Mouse (Mus musculus) testis, postnatal 10 days (tissue): ENCODE data around the gene Gpc4.

ENCODE experiments used
- DNase-seq: peaks from one replicate; pipeline ENCODE4 v3.0.0; 2021; ENCODE audit warnings: low spot score

Gene Gpc4

GRCm38 (mm10) chrX:52145563-52145962 is 19.5 kb downstream of the Gpc4 start:
- no peak for DNase-seq

DNA sequence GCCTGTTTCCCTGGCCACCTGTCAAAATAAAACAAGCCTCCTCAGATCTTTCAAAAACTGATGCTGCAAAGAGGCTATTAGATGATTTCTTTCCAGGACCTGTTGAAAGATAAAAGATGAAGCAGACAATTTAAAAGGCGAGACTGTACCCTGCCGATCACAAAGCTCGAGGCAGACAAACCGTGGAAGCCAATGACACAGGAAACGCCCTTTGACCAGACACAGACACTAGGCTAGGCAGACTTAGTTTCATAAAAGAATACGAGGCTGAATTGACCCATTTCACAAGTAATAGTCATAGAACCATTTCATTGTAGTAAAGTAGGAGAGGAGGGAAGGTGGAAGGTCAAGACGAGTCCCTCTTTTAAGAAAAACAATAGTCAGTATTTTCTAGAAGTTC is 20.6 kb downstream of the Gpc4 start:
- no peak for DNase-seq

GRCm38 (mm10) chrX:52140316-52140715 is 24.7 kb downstream of the Gpc4 start:
- no peak for DNase-seq

DNA sequence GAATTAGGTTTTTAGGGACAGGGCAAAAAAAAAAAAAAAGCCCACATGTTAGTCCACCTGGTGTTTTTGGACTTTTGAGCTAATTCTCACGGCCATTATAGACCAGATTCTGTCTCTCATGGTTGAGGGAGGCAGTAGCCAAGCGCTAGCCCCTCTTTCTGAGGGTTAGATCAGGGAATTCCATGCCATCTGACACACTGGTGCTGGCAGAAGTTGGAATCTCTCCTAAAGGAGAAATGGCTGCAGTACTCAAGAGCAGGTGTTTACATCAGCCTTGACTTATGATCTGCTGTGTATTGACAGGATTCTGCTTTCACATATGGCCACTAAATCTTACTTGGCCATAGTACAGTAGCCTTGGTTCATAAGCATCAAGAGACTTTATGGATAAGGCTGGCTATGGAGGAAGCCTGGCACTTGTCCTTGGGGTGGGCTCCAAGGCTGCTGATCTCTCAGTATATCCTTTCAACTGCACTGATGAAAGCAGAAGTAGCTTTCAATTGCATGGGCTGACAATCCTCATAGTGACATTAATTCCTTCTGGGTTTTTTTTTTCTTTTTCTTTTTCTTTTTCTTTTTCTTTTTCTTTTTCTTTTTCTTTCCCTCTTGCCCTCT is 26.5 kb downstream of the Gpc4 start:
- DNase-seq, result no peak

DNA sequence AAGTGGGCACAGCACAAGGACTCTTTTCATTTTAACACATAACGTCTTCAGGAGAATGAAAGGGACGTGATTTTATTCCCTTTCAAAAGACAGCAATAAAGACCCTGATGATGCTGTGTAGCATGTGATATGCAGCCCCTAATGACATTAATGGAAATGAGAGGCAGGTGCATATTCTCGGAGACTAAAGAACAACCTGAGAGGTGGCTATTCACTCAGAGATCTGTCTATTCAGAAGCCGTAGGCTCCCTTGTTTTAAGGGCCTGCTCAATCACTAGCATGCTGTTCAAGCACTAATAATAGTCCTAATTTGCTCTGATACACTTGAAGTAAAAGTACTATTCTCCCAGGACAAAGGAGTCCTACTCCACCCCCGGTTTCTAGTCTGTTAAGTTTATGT is 27.0 kb downstream of the Gpc4 start:
- DNase-seq, result no peak

DNA sequence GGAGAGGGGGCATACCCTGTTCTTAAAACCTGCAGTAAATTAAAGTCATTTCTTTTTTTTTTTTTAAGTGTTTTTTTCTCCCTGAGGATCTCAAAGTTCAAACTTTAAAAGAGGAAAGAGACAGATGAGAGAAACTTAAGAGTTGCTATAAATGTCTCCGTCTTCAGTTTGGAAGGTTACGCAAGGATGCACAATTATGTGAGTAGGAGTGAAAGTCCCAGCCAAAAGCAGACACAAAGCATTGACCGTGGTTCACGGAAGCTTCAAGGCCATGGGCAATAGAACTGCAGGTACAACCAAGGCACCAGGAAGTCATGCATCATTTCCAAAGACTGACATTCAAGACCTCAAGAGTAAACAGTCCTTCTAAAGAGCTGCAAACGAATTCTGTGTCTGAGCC is 28.5 kb downstream of the Gpc4 start:
- DNase-seq, result no peak

DNA sequence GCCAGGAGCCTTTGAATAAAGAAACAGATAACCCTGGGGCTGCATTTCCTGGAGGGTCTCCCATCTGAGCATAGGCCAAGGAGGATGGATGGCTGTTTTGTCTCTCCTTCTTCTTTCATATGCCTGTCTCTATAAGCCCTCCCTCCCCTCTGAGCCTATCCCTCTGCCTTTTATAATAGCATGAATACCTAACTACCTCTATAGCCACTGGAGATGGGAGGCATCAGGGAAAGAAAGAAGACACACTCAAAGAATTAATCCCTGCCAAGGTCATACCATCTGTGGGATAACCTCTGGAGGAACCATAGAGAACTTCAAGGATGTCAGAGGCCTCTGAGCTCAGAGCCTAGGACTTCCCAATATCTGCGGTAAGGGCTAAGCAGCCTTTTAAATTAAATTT is 35.4 kb downstream of the Gpc4 start:
- DNase-seq, result no peak

GRCm38 (mm10) chrX:52128794-52129193 is 36.3 kb downstream of the Gpc4 start:
- DNase-seq, result no peak

DNA sequence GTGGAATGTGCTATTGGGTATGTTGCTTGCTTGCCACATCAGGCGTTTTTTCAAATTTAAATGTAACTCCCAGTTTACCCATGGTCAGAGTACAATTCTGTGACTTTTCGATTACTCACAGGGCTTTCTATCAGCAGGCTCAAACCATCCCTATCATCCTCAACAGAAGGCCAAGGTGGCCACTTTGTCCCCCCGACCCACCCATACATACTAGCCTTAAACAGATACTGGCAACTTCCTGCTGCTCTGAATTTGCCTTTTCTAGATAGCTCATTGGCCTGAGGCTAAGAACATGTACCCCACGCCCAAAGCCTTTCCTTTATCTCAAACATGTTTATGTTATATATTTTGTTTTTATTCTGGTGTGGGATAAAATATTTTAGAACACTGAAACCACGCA is 51.4 kb downstream of the Gpc4 start:
- no peak for DNase-seq

DNA sequence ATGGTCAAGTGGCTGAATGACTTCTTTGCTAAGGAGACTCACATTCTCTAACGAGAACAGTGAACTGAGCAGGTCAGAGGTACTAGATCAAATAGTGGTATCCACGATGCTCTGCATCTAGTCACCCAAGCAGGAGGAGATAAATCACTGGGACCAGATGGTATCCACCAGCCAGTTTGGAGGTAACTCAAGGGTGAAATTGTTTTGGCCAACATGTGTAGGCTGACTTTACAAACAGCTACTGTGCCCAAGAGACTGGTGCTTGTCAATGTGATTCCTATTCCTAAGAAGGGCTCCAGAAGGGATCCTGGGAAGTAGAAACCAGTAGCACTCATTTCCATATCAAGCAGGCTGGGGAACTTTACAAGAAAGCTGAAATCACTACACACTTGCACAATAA is 55.4 kb downstream of the Gpc4 start:
- no peak for DNase-seq

- no peak for DNase-seq
Measured at GRCm38 (mm10) chrX:52108966-52109365, 56.1 kb downstream of the Gpc4 start.

GRCm38 (mm10) chrX:52103771-52104170 is 61.3 kb downstream of the Gpc4 start:
- DNase-seq, result no peak

DNA sequence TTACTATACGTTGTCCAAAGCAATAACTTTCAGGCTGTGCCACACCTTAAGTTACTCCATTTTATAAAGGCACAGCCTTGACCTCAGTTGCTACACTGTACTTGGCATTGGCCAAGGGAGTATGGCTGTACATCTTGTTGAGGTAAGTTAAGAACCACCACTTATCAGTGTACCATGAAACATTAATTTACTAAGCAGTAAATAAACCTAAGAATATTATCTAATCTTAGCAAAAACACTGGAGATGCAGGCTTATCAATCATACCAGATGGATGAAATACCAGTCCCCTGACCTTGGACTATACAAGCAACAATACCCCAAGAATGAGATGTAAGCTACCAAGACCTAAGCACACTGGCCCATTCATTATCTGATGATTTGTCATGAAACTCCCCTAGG is 63.1 kb downstream of the Gpc4 start:
- no peak for DNase-seq

DNA sequence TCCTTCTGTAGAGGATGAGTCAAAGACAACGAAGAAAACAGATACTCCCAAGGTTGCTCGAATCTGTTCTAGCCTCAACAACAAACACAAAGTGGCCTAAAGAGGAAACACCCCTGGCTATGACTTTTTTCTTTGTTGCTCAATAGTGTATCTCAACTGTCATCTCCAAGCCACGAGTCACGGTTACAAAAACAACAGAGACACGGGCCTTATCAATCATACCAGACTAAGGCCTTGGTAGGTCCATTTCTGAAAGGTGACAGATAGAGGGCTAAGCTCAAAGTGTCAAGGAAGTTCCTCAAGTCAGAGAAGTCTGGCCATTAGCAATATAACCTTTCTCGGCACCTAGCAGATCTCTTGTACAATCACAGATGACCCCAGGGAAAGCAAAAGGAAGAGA is 63.6 kb downstream of the Gpc4 start:
- no peak for DNase-seq

GRCm38 (mm10) chrX:52087726-52088348 is 77.2 kb downstream of the Gpc4 start:
- peak; percentile 44 for DNase-seq

GRCm38 (mm10) chrX:52086885-52087573 is 78.0 kb downstream of the Gpc4 start:
- DNase-seq, result no peak

DNA sequence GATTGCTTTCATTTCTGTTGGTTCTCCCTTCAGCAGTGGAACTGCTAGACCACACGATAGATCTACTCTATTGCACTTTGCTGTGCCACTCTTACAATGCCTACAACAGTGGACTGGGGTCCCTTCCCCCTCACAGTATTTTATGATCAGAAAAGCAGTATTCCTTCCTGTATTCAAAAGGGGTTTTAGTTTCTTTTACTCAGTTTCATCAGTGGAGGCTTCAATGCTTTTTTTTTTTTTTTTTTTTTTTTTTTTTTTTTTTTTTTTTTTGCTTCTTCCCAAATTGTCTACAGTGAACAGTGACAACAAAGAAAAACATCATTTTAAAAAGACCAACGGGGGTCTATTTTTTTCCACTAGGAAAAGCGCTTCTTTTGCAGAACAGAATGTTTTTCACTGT is 81.5 kb downstream of the Gpc4 start:
- DNase-seq, result no peak

DNA sequence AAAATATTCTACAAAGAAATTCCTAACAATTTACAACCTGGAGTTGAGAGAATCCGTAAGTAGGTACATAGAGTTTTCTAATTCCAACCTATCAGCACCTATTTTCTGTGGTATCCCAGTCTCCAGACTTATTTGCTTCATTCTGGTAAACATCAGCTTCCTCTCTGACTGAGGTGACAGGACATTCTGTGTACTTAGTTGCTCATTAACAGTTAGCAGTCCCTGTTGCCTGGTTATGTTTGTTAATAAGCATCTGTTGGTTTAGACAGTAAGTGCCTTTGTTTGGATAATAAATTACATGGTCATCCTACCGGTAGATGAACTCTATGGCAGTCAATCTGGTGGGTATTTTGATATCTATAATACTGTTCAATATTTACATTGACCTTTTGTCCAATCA is 92.6 kb downstream of the Gpc4 start:
- DNase-seq, result no peak

DNA sequence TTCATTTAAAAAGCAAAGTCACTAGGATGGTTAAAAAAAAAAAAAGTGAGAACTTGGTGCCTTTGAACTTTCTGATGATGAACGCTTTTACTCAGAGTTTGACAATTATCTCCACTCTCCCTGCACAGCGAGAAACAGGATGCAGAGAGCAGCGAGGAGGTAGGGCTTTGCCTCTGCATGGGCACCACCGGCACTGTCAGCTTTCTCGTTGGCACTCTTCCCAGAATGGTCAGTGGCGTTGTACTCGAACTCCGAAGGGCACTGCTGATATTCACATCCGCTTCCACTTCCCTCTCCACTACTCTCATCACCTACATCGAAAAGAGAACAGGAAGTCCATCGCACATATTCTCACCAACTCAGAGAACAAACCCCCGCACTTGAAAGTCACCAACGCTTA is 111.6 kb downstream of the Gpc4 start:
- no peak for DNase-seq

DNA sequence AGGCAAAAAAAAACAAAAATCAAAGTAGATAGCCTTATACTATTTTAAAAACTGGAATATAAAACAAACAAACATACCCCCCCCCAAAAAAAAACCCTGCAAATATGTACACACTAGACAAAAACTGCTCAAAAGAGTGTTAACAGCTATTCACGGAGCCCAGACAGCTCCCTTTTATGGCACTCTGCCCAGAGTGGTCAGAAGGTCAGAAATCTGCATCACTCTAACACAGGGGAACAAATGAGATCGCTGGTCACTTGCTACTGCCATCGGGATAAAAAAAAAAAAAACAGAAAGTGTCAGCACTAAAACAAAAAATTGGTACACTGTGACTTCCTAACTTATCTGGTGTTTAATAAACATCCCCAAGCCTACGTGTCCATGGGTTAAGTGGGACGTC is 113.0 kb downstream of the Gpc4 start:
- peak; percentile 43 for DNase-seq

- no peak for DNase-seq
Measured at GRCm38 (mm10) chrX:52050941-52051340, 114.1 kb downstream of the Gpc4 start.

DNA sequence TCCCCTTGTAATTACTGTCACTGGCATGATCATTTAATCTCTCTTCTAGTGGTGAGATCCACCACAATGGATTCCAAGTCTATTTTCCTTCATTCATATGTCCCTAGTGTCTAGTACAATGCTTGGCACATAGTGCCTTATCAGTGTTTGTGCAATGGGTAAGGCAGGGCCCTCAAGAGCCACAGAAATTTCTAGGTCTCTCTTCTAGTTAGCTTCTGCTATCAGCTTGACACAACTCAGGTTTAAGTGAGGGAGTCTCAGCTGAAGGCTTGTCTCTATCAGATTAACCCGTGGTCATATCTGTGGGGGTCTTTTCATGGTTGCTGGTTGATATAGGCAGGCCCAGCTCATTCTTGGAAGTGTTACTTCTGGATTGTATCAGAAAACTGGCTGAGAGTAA is 125.2 kb downstream of the Gpc4 start:
- no peak for DNase-seq

DNA sequence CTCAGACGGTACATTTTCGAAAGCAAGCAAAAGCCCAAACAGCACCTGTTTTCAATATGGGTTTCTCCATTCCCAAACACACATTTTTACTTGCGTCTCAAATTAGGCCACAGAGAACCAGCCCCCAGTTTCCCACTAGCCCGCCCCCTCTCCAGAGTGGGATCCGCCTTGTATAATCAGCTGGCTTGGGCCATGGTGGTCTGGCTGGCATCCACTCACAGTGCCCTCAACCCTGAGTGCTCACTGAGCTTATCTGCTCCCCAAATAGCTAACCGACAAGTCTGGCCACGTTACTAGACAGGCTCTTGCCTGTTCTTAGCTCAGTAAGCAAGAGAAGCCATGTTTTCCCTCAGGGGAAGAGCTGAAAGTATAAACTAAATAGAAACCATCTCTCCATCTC is 134.9 kb downstream of the Gpc4 start:
- DNase-seq, result no peak

DNA sequence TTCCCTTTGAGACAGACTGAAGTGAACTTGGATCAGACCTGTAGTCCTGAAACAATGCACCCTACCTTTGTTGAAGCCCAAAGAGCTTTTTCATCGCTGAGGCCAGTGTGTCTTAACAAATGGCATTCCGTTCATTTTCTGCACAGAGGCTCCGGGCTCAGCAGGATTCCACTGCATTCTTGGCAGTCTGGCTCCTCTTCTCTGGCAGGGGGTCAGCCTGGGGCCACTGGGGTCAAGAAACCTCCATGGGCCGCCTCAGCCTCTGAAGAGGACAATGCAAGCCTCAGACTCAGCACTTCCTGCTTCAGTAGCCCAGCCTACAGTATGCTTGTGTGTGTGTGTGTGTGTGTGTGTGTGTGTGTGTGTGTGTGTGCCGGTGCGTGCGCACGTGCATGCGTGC is 147.4 kb downstream of the Gpc4 start:
- peak; percentile 41 for DNase-seq
